Mouse (Mus musculus) erythroblast, embryonic 14.5 days (primary cell): ENCODE measurements around the gene Nr1d1. TPM values are rescaled to one million over a fixed set of nuclear protein-coding genes. Genes with fewer than 3 reads are reported as not detected.
"Not testable (repeated sequence)": the region's sequence is repeated elsewhere in the genome, so short reads cannot be mapped to it uniquely, and the experiment has no call there.

Source experiments
- H3K27me3 ChIP-seq: 2 replicates; pipeline ENCODE4 v1.6.1; 2012; ENCODE audit warnings: inconsistent platforms; ENCODE audit not compliant: control insufficient read depth
- H3K36me3 ChIP-seq: 2 replicates; pipeline ENCODE4 v1.6.1; 2012; ENCODE audit warnings: mild to moderate bottlenecking, inconsistent platforms; ENCODE audit not compliant: control insufficient read depth
- H3K4me1 ChIP-seq: 2 replicates; pipeline ENCODE4 v1.6.1; 2012; ENCODE audit warnings: inconsistent platforms; ENCODE audit not compliant: control insufficient read depth
- H3K4me3 ChIP-seq: replicated peaks from 2 replicates; pipeline ENCODE3; 2012; ENCODE audit warnings: moderate library complexity, mild to moderate bottlenecking, inconsistent platforms
- H3K9me3 ChIP-seq: 2 replicates; pipeline ENCODE4 v1.6.1; 2012; ENCODE audit warnings: low read length, inconsistent platforms, mixed read lengths; ENCODE audit not compliant: control insufficient read depth
- GATA1 ChIP-seq: IDR thresholded peaks from 2 replicates; pipeline ENCODE4 v1.6.1; 2012; ENCODE audit warnings: low read length, inconsistent platforms, mixed read lengths
- TAL1 ChIP-seq: IDR thresholded peaks from 3 replicates; pipeline ENCODE4 v1.6.1; 2012; ENCODE audit warnings: low read length, inconsistent platforms, mixed read lengths
- polyA plus RNA-seq: library from polyadenylated mRNA; stranded (reverse); fragments of >175 nt; gene quantifications from 2 replicates; pipeline ENCODE4 v1.2.3, GENCODE M21; 2012

Gene Nr1d1
- polyA plus RNA-seq, 1 experiment, result 0.22 TPM

DNA sequence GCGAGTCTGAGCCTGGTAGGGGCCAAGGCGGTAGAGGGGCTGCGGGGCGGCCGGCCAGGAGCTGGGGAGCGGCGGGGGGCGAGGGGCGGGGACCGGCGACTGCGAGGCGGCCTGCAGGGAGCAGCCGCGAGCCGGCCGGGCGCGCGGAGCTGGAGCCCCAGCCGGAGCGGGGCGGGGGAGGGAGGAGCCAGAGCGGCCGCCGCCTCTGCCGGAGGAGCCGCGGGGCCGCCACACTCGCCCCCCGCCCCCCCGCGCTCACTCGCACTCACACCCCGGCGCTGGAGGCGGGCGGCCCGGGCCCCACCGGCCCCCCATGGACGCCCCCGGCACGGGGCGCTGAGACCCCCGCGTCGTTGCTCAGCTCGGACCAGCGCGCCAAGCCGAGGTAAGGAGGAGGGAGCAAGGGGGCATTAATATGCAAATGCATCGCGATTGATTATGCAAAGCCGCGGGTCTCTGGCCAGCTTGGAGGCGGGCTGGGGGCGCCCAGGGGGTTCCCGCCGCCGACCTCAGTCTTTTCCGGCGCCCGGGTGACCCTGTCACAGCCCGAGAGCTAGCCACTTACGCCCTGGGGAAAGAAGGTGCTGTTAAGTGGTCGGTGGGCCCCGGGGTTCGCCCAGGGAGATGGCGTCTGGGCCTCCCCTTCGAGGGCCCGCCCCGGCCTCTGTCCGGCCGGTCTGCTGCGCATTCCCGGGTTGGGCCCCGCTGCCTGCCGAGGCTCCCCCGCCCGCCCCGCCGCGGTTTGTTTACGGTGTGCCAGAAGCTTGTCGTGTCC is 33.3 kb downstream of the Nr1d1 start:
- peak overlapping the region; percentile 84 for H3K4me3 ChIP-seq
- H3K4me1 ChIP-seq, result peaks cover 88% of the 10 kb centered on the region
- TF ChIP-seq TAL1 (no peak), GATA1 (no peak)

DNA sequence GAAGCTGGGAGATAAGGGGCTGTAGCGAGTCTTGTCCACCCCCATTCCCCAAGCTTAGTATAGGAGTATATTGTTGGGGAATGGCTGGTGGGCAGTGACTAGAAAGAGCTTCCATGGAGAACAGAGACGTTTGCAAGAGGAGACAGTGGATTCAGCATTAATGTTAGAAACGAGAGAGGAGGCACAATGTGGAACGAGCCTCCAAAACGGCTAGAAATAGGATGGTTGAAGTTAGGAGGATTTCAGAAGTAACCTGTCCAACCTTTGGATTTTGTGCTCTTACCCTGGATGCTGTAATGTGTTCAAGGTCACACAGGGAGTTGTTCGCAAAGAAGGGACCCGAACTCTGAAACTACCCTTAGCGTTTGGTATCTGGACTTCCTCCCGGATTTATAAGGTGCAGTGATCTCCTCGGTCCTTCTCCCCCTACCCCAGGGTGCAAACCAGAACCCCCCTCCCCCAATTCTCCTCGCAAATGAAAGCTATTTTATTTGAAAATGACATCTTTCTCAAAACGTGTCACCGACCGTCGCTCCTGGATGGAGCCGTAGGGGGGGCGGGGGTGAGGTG is 34.0 kb downstream of the Nr1d1 start:
- Histone ChIP-seq H3K4me3 (peak overlapping the region; percentile 84), H3K9me3 (no peaks in the 10 kb centered on the region), H3K27me3 (no peaks in the 10 kb centered on the region), H3K4me1 (peaks cover 82% of the 10 kb centered on the region), H3K36me3 (peaks cover 12% of the 10 kb centered on the region)
- TF ChIP-seq TAL1, result no peak
- TF ChIP-seq GATA1, result no peak

More for the DNA sequence above, 33.3 kb downstream of the Nr1d1 start:
- H3K9me3 ChIP-seq, result no peaks in the 10 kb centered on the region
- H3K27me3 ChIP-seq, result no peaks in the 10 kb centered on the region
- H3K36me3 ChIP-seq, result peaks cover 12% of the 10 kb centered on the region

DNA sequence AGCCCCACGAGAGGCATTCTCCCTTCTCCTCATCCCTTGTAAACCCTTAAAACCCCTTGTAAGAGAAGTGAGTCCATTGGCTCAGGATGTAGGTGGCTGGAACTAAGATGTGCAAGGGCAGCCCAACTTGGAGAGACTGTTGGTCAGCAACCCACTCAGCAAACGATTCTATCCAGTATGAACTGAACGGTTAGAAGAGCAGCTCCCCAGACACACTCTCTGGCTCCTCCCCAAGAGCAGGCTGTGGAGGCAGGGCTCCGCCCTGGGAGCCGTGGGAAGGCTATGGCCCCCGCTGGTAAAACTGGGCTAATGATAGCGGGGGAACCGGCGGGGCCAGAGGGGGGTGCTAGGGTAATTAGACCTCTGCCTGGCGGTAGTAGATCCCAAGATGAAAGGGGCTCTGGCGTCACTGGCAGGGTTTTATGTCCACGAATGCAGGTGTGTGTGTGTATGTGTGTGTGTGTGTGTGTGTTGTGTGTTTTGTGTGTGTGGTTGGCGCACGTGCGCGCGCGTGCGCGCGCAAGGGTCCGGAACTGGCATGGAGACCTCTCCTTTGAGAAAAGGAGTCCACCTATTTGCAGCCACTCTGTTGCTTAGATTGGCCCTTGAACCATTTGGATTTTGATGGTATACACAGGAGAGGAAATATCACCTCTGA is 34.6 kb downstream of the Nr1d1 start, which contains the start of gene Thra:
Thra (plus strand) TSS at position 246 of the 658 bp plus-strand sequence.
- Histone ChIP-seq H3K27me3 (no peaks in the 10 kb centered on the region), H3K9me3 (no peaks in the 10 kb centered on the region), H3K4me1 (peaks cover 77% of the 10 kb centered on the region), H3K36me3 (peaks cover 5% of the 10 kb centered on the region), H3K4me3 (peak within 1 kb of the TSS; percentile 84)
- TF ChIP-seq TAL1 (no peak), GATA1 (no peak)

DNA sequence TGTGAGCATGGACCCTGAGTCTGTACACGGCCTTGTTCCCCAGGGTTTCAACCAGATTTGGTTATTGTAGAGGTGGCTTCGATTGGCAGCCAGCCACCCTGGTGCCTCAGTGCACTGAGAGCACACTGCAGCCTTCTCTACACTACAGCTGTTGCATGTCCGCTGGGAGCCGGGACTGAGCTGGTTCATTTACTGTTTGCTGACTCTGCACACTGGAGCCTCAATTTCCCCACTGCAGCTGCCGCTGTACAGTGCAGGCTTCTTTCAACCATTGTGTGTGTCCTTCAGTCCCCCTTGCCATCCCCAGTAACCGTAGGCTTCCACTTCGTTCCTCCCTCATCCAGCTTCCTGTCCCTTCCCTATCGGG is 35.1 kb downstream of the Nr1d1 start:
- Histone ChIP-seq H3K4me3 (peak overlapping the region; percentile 84), H3K4me1 (peaks cover 73% of the 10 kb centered on the region), H3K9me3 (no peaks in the 10 kb centered on the region), H3K27me3 (no peaks in the 10 kb centered on the region), H3K36me3 (peaks cover 5% of the 10 kb centered on the region)
- no peak for TF ChIP-seq GATA1
- TF ChIP-seq TAL1, result no peak

DNA sequence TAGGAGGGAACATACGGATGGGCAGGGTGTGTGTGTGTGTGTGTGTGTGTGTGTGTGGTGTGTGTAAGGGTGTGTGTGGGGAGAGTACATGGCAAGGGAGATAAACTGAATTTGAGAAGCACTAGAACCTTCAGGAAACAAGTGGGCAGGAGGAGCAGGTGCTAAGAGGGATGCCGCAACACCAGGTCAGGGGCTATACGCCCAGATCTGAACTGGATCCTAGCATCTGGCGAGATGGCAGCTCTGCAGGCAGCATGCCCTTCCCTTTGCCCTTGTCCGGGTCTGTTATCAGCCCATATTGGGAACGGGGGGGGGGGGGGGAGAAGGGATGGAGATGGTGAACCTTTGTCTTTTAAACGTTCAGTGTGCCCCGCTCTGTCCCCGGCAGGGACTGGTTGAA is 36.2 kb downstream of the Nr1d1 start:
- TF ChIP-seq GATA1 (no peak), TAL1 (no peak)
- Histone ChIP-seq H3K4me1 (peaks cover 62% of the 10 kb centered on the region), H3K9me3 (peaks cover 6% of the 10 kb centered on the region), H3K27me3 (no peaks in the 10 kb centered on the region), H3K4me3 (peak overlapping the region; percentile 24), H3K36me3 (no peaks in the 10 kb centered on the region; the same call in 1 of the 2 replicates)

DNA sequence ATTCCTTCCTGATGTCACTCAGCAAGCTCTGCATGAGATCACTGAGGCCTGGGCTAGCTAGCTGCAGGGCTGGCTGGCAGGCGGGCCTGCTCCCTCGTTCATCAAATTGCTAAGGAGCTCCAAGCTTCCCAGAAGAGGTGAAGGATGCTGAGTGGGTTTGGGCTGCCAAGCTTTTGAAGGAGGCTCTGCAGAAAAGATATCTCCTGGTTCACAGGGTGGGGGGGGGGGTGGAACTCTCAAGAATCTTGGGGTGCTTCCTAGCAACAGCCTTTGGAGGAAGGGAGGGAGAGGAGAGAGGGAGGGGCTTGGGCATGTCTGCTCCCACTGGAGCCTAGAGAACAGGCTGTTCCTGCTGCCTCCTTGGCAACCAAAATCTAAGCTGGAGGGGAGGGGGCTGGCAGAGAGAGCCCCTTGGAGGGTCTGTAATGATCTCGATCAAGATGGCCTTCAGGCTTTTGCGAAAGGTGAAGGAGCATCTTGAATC is 36.7 kb downstream of the Nr1d1 start:
- TF ChIP-seq TAL1 (no peak), GATA1 (no peak)
- Histone ChIP-seq H3K4me3 (peak overlapping the region; percentile 24), H3K9me3 (peaks cover 6% of the 10 kb centered on the region), H3K27me3 (no peaks in the 10 kb centered on the region), H3K4me1 (peaks cover 57% of the 10 kb centered on the region), H3K36me3 (no peaks in the 10 kb centered on the region)

DNA sequence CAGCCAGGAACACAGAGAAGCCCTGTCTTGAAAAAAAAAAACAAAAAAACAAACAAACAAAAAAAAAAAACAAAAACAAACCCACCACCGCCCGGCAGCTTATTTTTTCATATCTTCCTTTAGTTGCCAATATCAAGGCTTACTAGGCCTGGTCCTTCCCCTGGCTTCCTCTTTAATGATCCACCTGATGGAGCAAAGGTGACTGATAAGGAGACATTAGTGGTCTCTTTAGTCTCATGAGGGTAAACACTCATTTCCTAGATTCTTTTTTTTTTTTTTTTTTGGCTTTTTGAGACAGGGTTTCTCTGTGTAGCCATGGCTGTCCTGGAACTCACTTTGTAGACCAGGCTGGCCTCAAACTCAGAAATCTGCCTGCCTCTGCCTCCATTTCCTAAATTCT is 37.9 kb downstream of the Nr1d1 start:
- peaks cover 45% of the 10 kb centered on the region for H3K4me1 ChIP-seq
- H3K9me3 ChIP-seq, H3K36me3 ChIP-seq, H3K4me3 ChIP-seq, H3K27me3 ChIP-seq: not testable (repeated sequence)

- Histone ChIP-seq H3K4me1 (peaks cover 37% of the 10 kb centered on the region), H3K27me3 (no peaks in the 10 kb centered on the region), H3K36me3 (no peaks in the 10 kb centered on the region), H3K4me3 (no peak overlapping the region), H3K9me3 (peaks cover 6% of the 10 kb centered on the region)
- TF ChIP-seq TAL1, result no peak
- no peak for TF ChIP-seq GATA1
Measured at GRCm38 (mm10) chr11:98736176-98736575, 39.0 kb downstream of the Nr1d1 start.

GRCm38 (mm10) chr11:98735111-98735510 is 40.0 kb downstream of the Nr1d1 start:
- Histone ChIP-seq H3K36me3 (no peaks in the 10 kb centered on the region), H3K27me3 (no peaks in the 10 kb centered on the region), H3K4me1 (peaks cover 27% of the 10 kb centered on the region), H3K4me3 (no peak overlapping the region), H3K9me3 (peaks cover 6% of the 10 kb centered on the region)
- TF ChIP-seq GATA1, result no peak
- no peak for TF ChIP-seq TAL1

DNA sequence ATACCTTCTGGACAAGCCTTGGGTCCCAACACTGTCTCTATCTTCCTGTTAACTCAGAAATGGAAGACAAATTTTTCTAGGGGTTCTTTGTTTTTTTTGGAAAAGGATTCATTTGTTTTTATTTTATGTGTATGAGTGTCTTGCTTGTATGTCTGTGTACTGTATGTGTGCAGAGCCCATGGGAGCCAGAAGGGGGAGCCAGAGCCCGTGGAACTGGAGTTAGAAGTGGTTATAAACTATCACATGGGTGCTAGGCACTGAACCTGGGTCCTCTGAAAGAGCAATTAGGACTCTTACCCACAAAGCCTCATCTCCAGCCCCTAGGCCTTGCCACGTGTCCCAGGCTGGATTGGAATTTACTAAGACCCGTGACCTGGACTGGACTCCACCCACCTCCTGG is 41.1 kb downstream of the Nr1d1 start:
- H3K9me3 ChIP-seq, result peaks cover 6% of the 10 kb centered on the region

More for the DNA sequence above, 41.1 kb downstream of the Nr1d1 start:
- H3K4me1 ChIP-seq, result peaks cover 22% of the 10 kb centered on the region
- H3K4me3 ChIP-seq, result no peak overlapping the region
- no peaks in the 10 kb centered on the region for H3K36me3 ChIP-seq
- TF ChIP-seq GATA1 (no peak), TAL1 (no peak)
- H3K27me3 ChIP-seq, result no peaks in the 10 kb centered on the region
